ENCODE assay signal across 22 mouse cellular contexts in genomic region chr10:121385695-121386094, GRCm38 (mm10). TPM values are rescaled to one million over a fixed set of nuclear protein-coding genes. Genes with fewer than 3 reads are reported as not detected.
A peak's percentile ranks its signal among the peaks of the same experiment; 100 is the strongest.
DNase-seq lines count a peak whose midpoint lies in the region; ATAC-seq and TF ChIP-seq lines count a peak whose summit lies in the region.
"Had no signal": no experiment of that assay in that cellular context is flagged by ENCODE, and none has a peak within 500 bp of the region (broad histone marks: within the 10 kb centered on the region; RNA-seq: fewer than 3 reads in every experiment).

No protein-coding gene starts in this region.

- no peak for TF ChIP-seq POLR2A in myocyte (IDR thresholded peaks at IDR 0.05; ENCODE audit: insufficient read length, low read depth)

- H3K9me3 ChIP-seq in heart, embryonic 10.5 days, result no peaks in the 10 kb centered on the region
- H3K9me3 ChIP-seq in lung, embryonic 16.5 days (ENCODE audit: control insufficient read depth, low read length), result no peaks in the 10 kb centered on the region
- H3K9me3 ChIP-seq in embryonic facial prominence, embryonic 12.5 days, result no peaks in the 10 kb centered on the region
- H3K9me3 ChIP-seq: G1E; heart, embryonic 12.5 days; kidney, embryonic 15.5 days; limb, embryonic 12.5 days; liver, embryonic 13.5 days; lung, embryonic 15.5 days; megakaryocyte, embryonic 14.5 days had no signal

- H3K4me1 ChIP-seq in heart, embryonic 10.5 days, result peaks cover 39% of the 10 kb centered on the region
- peaks cover 8% of the 10 kb centered on the region for H3K4me1 ChIP-seq in lung, embryonic 16.5 days (replicated peaks; ENCODE audit: control insufficient read depth, insufficient read depth, low read length)
- peaks cover 14% of the 10 kb centered on the region for H3K4me1 ChIP-seq in embryonic facial prominence, embryonic 12.5 days
- H3K4me1 ChIP-seq: kidney, embryonic 15.5 days; liver, embryonic 13.5 days had no signal

- no peak overlapping the region for H3ac ChIP-seq in myocyte (ENCODE audit: control insufficient read depth, insufficient read length)

- no peak overlapping the region for H3K4me3 ChIP-seq in heart, embryonic 10.5 days
- no peak overlapping the region for H3K4me3 ChIP-seq in lung, embryonic 16.5 days (ENCODE audit: low read length)
- H3K4me3 ChIP-seq in embryonic facial prominence, embryonic 12.5 days, result no peak overlapping the region
- H3K4me3 ChIP-seq in myocyte, result no peak overlapping the region
- H3K4me3 ChIP-seq: heart, embryonic 12.5 days; kidney, embryonic 15.5 days; limb, embryonic 12.5 days; liver, embryonic 13.5 days; lung, embryonic 15.5 days; megakaryocyte, embryonic 14.5 days had no signal

- 87% methylated on average over 6 of the region's 6 CpGs for WGBS in heart, embryonic 10.5 days
- 69% methylated on average over 6 of the region's 6 CpGs for WGBS in lung, embryonic 16.5 days
- 84% methylated on average over 6 of the region's 6 CpGs for WGBS in embryonic facial prominence, embryonic 12.5 days

- DNase-seq in heart, embryonic 10.5 days (ENCODE audit: low spot score), result no peak
- no peak for DNase-seq in heart, adult 11 months
- DNase-seq in lung, postnatal 14 days, result no peak
- no peak for DNase-seq in cerebellum, postnatal 36 days
- DNase-seq in right cerebral cortex, adult 2 months (ENCODE audit: low spot score in 2 of 2), result no peak
- DNase-seq: adrenal gland, postnatal 10 days; cerebellum, adult 9-11 months; liver, embryonic 13.5 days; spleen, adult 18-20 months; thymus, adult 18-20 months had no signal

- H3K27me3 ChIP-seq in heart, embryonic 10.5 days (ENCODE audit: insufficient read depth, poor library complexity, severe bottlenecking), result no peaks in the 10 kb centered on the region
- no peaks in the 10 kb centered on the region for H3K27me3 ChIP-seq in lung, embryonic 16.5 days (ENCODE audit: control insufficient read depth, insufficient read depth, low read depth, low read length)
- no peaks in the 10 kb centered on the region for H3K27me3 ChIP-seq in embryonic facial prominence, embryonic 12.5 days
- H3K27me3 ChIP-seq in myocyte (ENCODE audit: control insufficient read depth, insufficient read depth, insufficient read length), result no peaks in the 10 kb centered on the region
- H3K27me3 ChIP-seq: heart, embryonic 12.5 days; kidney, embryonic 15.5 days; limb, embryonic 12.5 days; liver, embryonic 13.5 days; lung, embryonic 15.5 days; megakaryocyte, embryonic 14.5 days had no signal

- H3K27ac ChIP-seq in heart, embryonic 10.5 days, result peak overlapping the region; percentile 75; the same call in 1 of the 2 replicates
- H3K27ac ChIP-seq in lung, embryonic 16.5 days (ENCODE audit: low read length), result no peak overlapping the region
- H3K27ac ChIP-seq in embryonic facial prominence, embryonic 12.5 days, result peak overlapping the region; percentile 83
- H3K27ac ChIP-seq: kidney, embryonic 15.5 days; limb, embryonic 12.5 days; liver, embryonic 13.5 days; lung, embryonic 15.5 days had no signal

- H3K79me2 ChIP-seq in myocyte (ENCODE audit: control insufficient read depth, insufficient read depth), result no peaks in the 10 kb centered on the region

- H3K36me3 ChIP-seq in heart, embryonic 10.5 days, result peaks cover 67% of the 10 kb centered on the region
- peaks cover 29% of the 10 kb centered on the region for H3K36me3 ChIP-seq in lung, embryonic 16.5 days (ENCODE audit: control insufficient read depth, insufficient read depth, low read length)
- peaks cover 72% of the 10 kb centered on the region for H3K36me3 ChIP-seq in embryonic facial prominence, embryonic 12.5 days
- peaks cover 14% of the 10 kb centered on the region for H3K36me3 ChIP-seq in myocyte (ENCODE audit: control insufficient read depth, insufficient read depth)

- H3K9ac ChIP-seq in lung, embryonic 16.5 days (ENCODE audit: low read length), result no peak overlapping the region
- H3K9ac ChIP-seq in embryonic facial prominence, embryonic 12.5 days, result no peak overlapping the region
- H3K9ac ChIP-seq: heart, embryonic 12.5 days; kidney, embryonic 15.5 days; limb, embryonic 12.5 days; liver, embryonic 13.5 days; lung, embryonic 15.5 days had no signal

- 0 out of 2 replicates have a peak, but pooled peaks have one; percentile 34 for ATAC-seq in lung, embryonic 16.5 days (ENCODE audit: low read depth)
- no peak for ATAC-seq in embryonic facial prominence, embryonic 12.5 days (ENCODE audit: insufficient number of reproducible peaks, insufficient read depth, low FRiP score, low TSS enrichment)
- ATAC-seq: activated CD4-positive, CD25-positive, alpha-beta regulatory T cell, adult 4 months; inflammation-experienced regulatory T-cells, adult 6 months; midbrain, embryonic 16.5 days had no signal

- H3K4me2 ChIP-seq in lung, embryonic 16.5 days (ENCODE audit: low read depth, low read length), result no peak overlapping the region
- no peak overlapping the region for H3K4me2 ChIP-seq in embryonic facial prominence, embryonic 12.5 days (replicated peaks)
- H3K4me2 ChIP-seq in myocyte (ENCODE audit: low read depth), result peak overlapping the region; percentile 38
- H3K4me2 ChIP-seq: kidney, embryonic 15.5 days; limb, embryonic 12.5 days; liver, embryonic 13.5 days; lung, embryonic 15.5 days had no signal

TF ChIP-seq in myocyte, 11 proteins besides CTCF, POLR2A, EP300 and RAD21:
- TF ChIP-seq MYOG (IDR thresholded peaks at IDR 0.05; ENCODE audit: control insufficient read depth in 1 of 3, insufficient read depth in 1 of 3, insufficient read length in 2 of 3, low read depth in 2 of 3) (no peak), MAX (IDR thresholded peaks at IDR 0.05; ENCODE audit: low read depth) (no peak), SRF (IDR thresholded peaks at IDR 0.05; ENCODE audit: control insufficient read depth, insufficient read length, low read depth) (no peak), POLR2AphosphoS2 (IDR thresholded peaks at IDR 0.05; ENCODE audit: insufficient read length, low read depth) (no peak), TCF12 (IDR thresholded peaks at IDR 0.05; ENCODE audit: insufficient read depth, poor library complexity, severe bottlenecking) (no peak)

RNA-seq across cellular contexts. Expression of gene Gns, which starts 20.8 kb away (rescaled TPM):
- polyA plus RNA-seq in heart, embryonic 10.5 days (2016; fragmentation: Nextera tagmentation; extraction: Ambion mirVana), result 31.4 and 33.6 TPM in 2 replicates
- polyA plus RNA-seq in lung, embryonic 16.5 days (2015; fragmentation: Nextera tagmentation; extraction: Ambion mirVana), result 38.2 and 38.8 TPM in 2 replicates
- polyA plus RNA-seq in embryonic facial prominence, embryonic 12.5 days (2016; fragmentation: Nextera tagmentation; extraction: Ambion mirVana), result 53.4 and 55.6 TPM in 2 replicates
- polyA plus RNA-seq in myocyte (2012; fragmentation: generic; extraction: Trizol), result 81.4 TPM

RNA-seq across cellular contexts. Expression of gene Tbc1d30, which starts 34.6 kb away (rescaled TPM):
- polyA plus RNA-seq in heart, embryonic 10.5 days (2016; fragmentation: Nextera tagmentation; extraction: Ambion mirVana), result 1.3 and 1.9 TPM in 2 replicates
- 2.8 and 3.0 TPM in 2 replicates for polyA plus RNA-seq in lung, embryonic 16.5 days (2015; fragmentation: Nextera tagmentation; extraction: Ambion mirVana)
- 2.0 and 2.8 TPM in 2 replicates for polyA plus RNA-seq in embryonic facial prominence, embryonic 12.5 days (2016; fragmentation: Nextera tagmentation; extraction: Ambion mirVana)
- not detected for polyA plus RNA-seq in myocyte (2012; fragmentation: generic; extraction: Trizol)
- polyA plus RNA-seq: G1E had no signal
